Mouse (Mus musculus): ENCODE results near the gene Depp1.

Depp1 gene

GRCm38 (mm10) chr6:116651437-116652118 lies 1.2 kb downstream of the Depp1 start:
- peak; percentile 37 for DNase-seq

GRCm38 (mm10) chr6:116653191-116653590 lies 2.8 kb downstream of the Depp1 start:
- no peak for DNase-seq

GRCm38 (mm10) chr6:116653684-116654454 lies 3.5 kb downstream of the Depp1 start:
- peak; percentile 60 for DNase-seq

- no peak for DNase-seq
These were observed 13.0 kb downstream of the Depp1 start for GRCm38 (mm10) chr6:116663364-116663763.

- DNase-seq = no peak
These were observed 13.6 kb downstream of the Depp1 start for GRCm38 (mm10) chr6:116664031-116664430.

GRCm38 (mm10) chr6:116664830-116665229 lies 14.4 kb downstream of the Depp1 start:
- DNase-seq = no peak

GRCm38 (mm10) chr6:116666085-116666750 lies 15.8 kb downstream of the Depp1 start:
- no peak for DNase-seq

GRCm38 (mm10) chr6:116666892-116667291 lies 16.5 kb downstream of the Depp1 start:
- no peak for DNase-seq

- no peak for DNase-seq
These were observed 17.0 kb downstream of the Depp1 start for GRCm38 (mm10) chr6:116667382-116667781.

GRCm38 (mm10) chr6:116668682-116669470 lies 18.5 kb downstream of the Depp1 start:
- DNase-seq = no peak

GRCm38 (mm10) chr6:116670144-116670543 lies 19.7 kb downstream of the Depp1 start:
- no peak for DNase-seq

GRCm38 (mm10) chr6:116671031-116671430 lies 20.6 kb downstream of the Depp1 start:
- no peak for DNase-seq

GRCm38 (mm10) chr6:116671768-116672167 lies 21.4 kb downstream of the Depp1 start:
- no peak for DNase-seq

GRCm38 (mm10) chr6:116672349-116672748 lies 21.9 kb downstream of the Depp1 start:
- no peak for DNase-seq

- DNase-seq = peak; percentile 86
These were observed 23.3 kb downstream of the Depp1 start, which contains the start of gene Rassf4 for GRCm38 (mm10) chr6:116673471-116674282. Gene Rassf4, minus strand, starts transcription at chr6:116673952.

GRCm38 (mm10) chr6:116674283-116674886 lies 24.0 kb downstream of the Depp1 start:
- DNase-seq = no peak

GRCm38 (mm10) chr6:116676355-116676913 lies 26.0 kb downstream of the Depp1 start:
- peak; percentile 22 for DNase-seq

GRCm38 (mm10) chr6:116677321-116677720 lies 26.9 kb downstream of the Depp1 start:
- no peak for DNase-seq

GRCm38 (mm10) chr6:116679563-116680288 lies 29.3 kb downstream of the Depp1 start:
- DNase-seq = peak; percentile 15

- DNase-seq = peak; percentile 64
These were observed 31.9 kb downstream of the Depp1 start for GRCm38 (mm10) chr6:116682317-116682716.
